Mouse (Mus musculus): ENCODE measurements around the gene N6amt1.

DNA sequence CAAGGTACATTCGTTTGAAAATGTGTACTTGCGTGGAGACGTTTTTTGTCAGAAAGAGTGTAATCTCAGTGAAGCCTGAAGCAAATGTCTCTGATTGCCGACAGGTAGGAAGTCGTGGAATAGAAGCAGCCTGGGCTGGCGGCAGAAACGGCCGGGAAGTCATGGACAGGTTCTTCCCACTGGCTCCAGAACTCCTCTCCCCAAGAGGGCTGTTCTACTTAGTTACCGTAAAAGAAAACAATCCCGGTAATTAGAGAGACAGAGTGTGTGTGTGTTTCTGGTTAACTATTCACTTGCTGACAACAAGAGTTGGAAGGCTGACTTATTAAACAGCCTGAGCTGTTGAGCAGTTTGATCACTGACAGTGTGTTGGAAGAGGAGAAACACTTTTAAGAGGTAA is 12.1 kb downstream of the N6amt1 start:
- TF ChIP-seq SMC3 (IDR thresholded peaks at IDR 0.05; ENCODE audit: low read depth, low read length) (no peak), CHD1 (IDR thresholded peaks at IDR 0.05; ENCODE audit: low read depth, low read length) (no peak), CTCF (conservative IDR thresholded peaks at IDR 0.05 in 1 of 2, IDR thresholded peaks at IDR 0.05 in 1 of 2; ENCODE audit: low read depth in 2 of 2, low read length in 2 of 2) (no peak), KAT2A (IDR thresholded peaks at IDR 0.05; ENCODE audit: insufficient replicate concordance, low read length) (no peak)
